Mouse (Mus musculus) bone marrow macrophage, adult 2 months (primary cell): ENCODE results near the gene Oog4. TPM values are rescaled to one million over a fixed set of nuclear protein-coding genes. Genes with fewer than 3 reads are reported as not detected.
"Not testable (repeated sequence)": the region's sequence is repeated elsewhere in the genome, so short reads cannot be mapped to it uniquely, and the experiment has no call there.

Experiments
- H3K27ac ChIP-seq: 2 replicates; pipeline ENCODE4 v1.5.1; 2012; ENCODE audit warnings: low read depth, low read length; ENCODE audit not compliant: insufficient read depth
- H3K4me1 ChIP-seq: 2 replicates; pipeline ENCODE4 v1.6.1; 2012; ENCODE audit warnings: low read length; ENCODE audit not compliant: control insufficient read depth, insufficient read depth
- H3K4me3 ChIP-seq: 2 replicates; pipeline ENCODE4 v1.5.1; 2012; ENCODE audit warnings: mild to moderate bottlenecking, low read length, moderate library complexity; ENCODE audit not compliant: insufficient read depth
- CTCF ChIP-seq: IDR thresholded peaks from 2 replicates; pipeline ENCODE4 v1.5.1; 2012; ENCODE audit warnings: low read depth, mild to moderate bottlenecking, low read length, moderate library complexity
- POLR2A ChIP-seq: IDR thresholded peaks from 2 replicates; pipeline ENCODE4 v1.6.1; 2012; ENCODE audit warnings: mild to moderate bottlenecking, low read depth, low read length, borderline replicate concordance
- polyA plus RNA-seq: library from polyadenylated mRNA; stranded (reverse); fragments of >200 nt; gene quantifications from 2 replicates; pipeline ENCODE4 v1.2.4, GENCODE M21; 2012; ENCODE audit not compliant: missing spikeins, insufficient read depth, insufficient read length

The Oog4 gene
- not detected in 2 replicates for polyA plus RNA-seq

- TF ChIP-seq CTCF (no peak), POLR2A (no peak)
- no peak within 1 kb of the TSS for H3K4me3 ChIP-seq
- H3K27ac ChIP-seq = no peak within 1 kb of the TSS
- no peaks in the 10 kb centered on the region for H3K4me1 ChIP-seq
These were observed at the start of gene Oog4 for GRCm38 (mm10) chr4:143450224-143450623. Gene Oog4, minus strand, starts transcription at chr4:143450324.

DNA sequence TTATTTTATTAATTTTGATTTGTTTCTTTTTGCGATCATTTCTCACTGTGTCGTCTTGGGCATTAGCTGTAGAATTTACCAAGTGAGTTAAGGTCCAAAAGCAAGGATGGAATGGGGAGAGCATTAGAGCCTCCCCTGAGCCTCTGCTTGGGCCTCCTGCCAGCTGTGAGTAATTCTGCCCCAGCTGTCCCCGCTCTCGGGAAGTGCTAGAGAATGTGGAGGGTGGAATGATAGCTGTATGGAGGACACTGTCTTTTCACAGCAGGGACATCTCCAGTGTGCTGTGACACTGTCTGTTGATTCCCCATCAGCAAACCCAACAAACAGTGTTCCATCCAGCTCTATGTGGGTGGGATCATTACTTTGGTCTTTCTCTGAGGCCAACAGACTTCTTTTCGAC lies 23.4 kb downstream of the Oog4 start:
- H3K27ac ChIP-seq, H3K4me3 ChIP-seq, H3K4me1 ChIP-seq: not testable (repeated sequence)

DNA sequence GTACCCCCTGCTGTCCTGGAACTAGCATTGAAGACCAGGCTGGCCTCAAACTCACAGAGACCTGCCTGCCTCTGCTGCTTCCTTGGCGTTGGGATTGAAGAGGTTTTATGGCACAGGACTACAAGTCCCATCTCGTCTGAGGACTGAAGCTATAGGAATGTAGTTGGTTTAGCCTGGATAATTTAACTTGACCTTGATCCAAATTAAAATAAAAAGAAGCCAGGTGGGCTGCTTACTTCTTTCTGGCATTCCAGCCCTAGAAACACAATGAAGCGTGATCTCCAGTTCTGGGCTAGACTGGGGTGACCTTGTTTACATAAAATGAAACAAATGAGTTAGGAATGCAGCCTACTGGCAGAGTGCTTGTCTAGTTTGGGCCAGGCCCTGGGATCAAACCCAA lies 36.0 kb downstream of the Oog4 start:
- H3K4me1 ChIP-seq = peaks cover 6% of the 10 kb centered on the region
- H3K4me3 ChIP-seq = no peak overlapping the region
- H3K27ac ChIP-seq = no peak overlapping the region
- no peak for TF ChIP-seq POLR2A
- TF ChIP-seq CTCF = no peak

DNA sequence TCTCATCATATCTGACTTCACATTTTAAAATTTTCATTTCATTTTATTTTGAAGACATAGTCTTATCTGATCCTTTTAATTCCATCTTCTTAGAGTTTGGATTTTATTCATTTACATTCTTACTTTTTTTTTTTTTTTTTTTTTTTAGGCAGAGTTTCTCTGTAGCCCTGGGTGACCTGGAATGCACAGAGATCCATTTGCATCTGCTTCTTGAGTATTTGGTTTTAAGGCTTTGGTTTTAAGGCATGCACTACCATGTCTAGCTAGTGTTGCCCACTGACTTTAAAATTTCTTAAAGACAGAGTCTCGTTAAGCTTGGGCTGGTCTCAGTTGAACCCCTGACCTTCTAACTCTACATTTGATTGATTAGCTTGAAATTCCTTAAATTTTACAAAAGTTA lies 36.5 kb downstream of the Oog4 start:
- Histone ChIP-seq H3K27ac (no peak overlapping the region), H3K4me1 (peaks cover 6% of the 10 kb centered on the region), H3K4me3 (no peak overlapping the region)
- TF ChIP-seq POLR2A = no peak
- no peak for TF ChIP-seq CTCF

DNA sequence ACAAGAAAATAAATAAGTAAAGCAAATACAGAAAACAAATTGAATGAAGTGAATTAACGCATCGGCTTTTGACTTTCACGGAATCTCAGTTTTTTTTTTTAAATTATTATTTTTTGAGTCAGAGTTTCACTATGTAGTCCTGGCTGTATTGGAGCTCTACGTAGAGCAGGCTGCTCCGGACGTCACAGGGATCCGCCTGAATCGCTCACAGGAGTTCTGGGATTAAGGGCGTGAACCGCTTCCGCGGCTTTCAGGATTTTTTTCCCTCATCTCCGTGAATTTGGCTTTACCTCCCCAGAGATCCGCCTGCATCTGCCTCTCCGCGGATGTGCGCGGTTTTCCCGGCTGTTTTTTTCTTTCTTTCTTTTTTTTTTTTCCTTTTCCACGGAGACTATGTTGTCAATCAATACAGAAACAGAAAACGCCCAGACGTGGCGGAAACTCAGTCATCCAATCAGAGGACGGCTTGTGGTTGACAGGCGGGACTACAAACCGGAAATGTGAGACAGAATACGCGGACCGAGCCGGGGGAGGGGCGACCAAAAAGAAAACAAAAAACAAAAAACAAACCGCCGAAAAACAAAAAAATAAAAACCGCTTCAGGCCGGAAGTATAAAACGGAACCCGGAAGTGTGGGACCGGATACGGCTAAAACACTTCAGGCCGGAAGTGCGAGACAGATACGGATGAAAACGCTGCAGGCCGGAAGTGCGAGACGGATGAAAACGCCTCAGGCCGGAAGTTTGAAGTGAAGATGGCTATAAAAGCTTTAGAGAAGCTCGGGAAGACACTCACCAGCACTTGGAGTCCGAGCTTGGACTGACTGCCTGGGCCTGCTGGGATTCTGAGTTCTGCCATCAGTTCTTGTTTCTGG lies 37.7 kb downstream of the Oog4 start, which contains the start of gene Pramef8:
TSS of gene Pramef8 (plus strand) at position 208 of the 874 bp plus-strand sequence.
- Histone ChIP-seq H3K4me1 (peaks cover 6% of the 10 kb centered on the region), H3K27ac (peak within 1 kb of the TSS; percentile 95), H3K4me3 (peak within 1 kb of the TSS; percentile 97)
- TF ChIP-seq CTCF = no peak
- no peak for TF ChIP-seq POLR2A

DNA sequence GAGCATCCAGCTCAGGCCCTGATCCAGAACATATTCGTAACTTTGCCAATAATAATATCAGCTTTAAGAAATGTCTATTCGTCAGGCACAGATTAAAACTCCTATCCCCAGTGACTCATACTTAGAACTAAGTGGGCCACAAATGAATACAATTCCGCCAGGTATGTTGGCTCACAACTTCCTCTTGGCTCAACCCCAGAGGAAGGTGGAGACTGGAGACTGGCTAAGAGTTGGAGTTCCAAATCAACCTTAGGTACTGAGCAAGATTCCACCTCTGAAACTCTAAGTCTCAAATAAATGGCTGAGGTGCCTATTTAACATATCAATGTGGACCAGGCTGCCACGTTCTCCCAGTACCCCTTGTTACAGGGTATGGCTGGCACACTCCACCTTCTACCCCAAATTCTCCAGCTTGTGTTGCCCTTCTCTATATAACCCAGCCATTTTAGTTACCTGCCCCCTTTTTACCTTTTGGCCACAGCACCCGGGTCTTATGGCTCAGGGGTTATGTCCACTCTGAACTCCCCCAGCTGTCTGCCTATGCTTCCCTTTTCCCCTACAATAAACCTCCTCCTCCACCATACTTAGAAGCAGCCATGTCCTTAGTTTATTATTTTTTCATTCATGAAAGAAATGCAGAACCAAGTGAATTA lies 38.4 kb downstream of the Oog4 start:
- H3K27ac ChIP-seq = no peak overlapping the region

DNA sequence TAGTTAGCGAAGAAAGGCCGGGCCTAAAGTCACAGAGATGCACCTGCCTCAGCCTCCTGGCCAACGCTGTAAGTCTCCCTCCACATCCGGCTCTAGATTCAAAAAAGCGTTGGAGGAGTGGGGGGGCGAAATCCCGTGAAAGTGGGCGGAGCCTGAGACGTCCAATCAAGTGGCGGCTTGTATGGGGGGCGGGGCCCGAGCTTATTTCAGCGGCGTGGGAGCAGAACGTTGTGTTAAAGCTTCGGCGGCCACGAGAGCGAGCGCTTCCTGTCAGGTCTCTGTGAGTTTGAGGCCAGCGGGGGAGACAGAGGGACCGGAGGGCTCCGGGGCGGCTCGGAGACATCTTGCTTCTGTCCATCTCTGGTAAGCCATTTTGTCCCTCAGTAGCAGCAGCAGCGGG lies 55.9 kb downstream of the Oog4 start, which contains the start of gene Pramel1:
TSS of gene Pramel1 (plus strand) at position 248 of the 400 bp plus-strand sequence.
- TF ChIP-seq POLR2A (no peak), CTCF (no peak)
- Histone ChIP-seq H3K27ac (no peak within 1 kb of the TSS), H3K4me3 (no peak within 1 kb of the TSS), H3K4me1 (no peaks in the 10 kb centered on the region)

More for the DNA sequence above, 38.4 kb downstream of the Oog4 start:
- Histone ChIP-seq H3K4me1 (peaks cover 6% of the 10 kb centered on the region), H3K4me3 (peak overlapping the region; percentile 97)
- TF ChIP-seq POLR2A = no peak
- TF ChIP-seq CTCF = no peak

GRCm38 (mm10) chr4:143388955-143389702 lies 61.0 kb downstream of the Oog4 start:
- Histone ChIP-seq H3K4me1 (no peaks in the 10 kb centered on the region), H3K27ac (no peak overlapping the region), H3K4me3 (peak overlapping the region; percentile 28)
- TF ChIP-seq CTCF (no peak), POLR2A (no peak)

Other genes with a start within 250 kb of the Oog4 start
- gene Prdm2, start 237.3 kb downstream of the Oog4 start, polyA plus RNA-seq = 25.1 and 25.9 TPM in 2 replicates
- 1.6 and 3.0 TPM in 2 replicates for gene Pdpn, start 150.8 kb downstream of the Oog4 start, polyA plus RNA-seq
- gene Lrrc38, start 100.6 kb downstream of the Oog4 start, polyA plus RNA-seq = not detected in 2 replicates
- not detected in 2 replicates for gene Pramel1, start 55.9 kb downstream of the Oog4 start, polyA plus RNA-seq
- gene Pramef8, start 37.9 kb downstream of the Oog4 start, polyA plus RNA-seq = 16.2 and 17.1 TPM in 2 replicates
- gene Gm13043, start 61.0 kb upstream of the Oog4 start, polyA plus RNA-seq = not detected in 2 replicates
- gene Gm13040, start 85.6 kb upstream of the Oog4 start, polyA plus RNA-seq = not detected in 2 replicates
- gene BC080695, start 101.4 kb upstream of the Oog4 start, polyA plus RNA-seq = not detected in 2 replicates
- not detected in 2 replicates for gene Gm13057, start 101.4 kb upstream of the Oog4 start, polyA plus RNA-seq
- gene Gm13083, start 164.7 kb upstream of the Oog4 start, polyA plus RNA-seq = not detected in 2 replicates
- gene Gm13088, start 206.9 kb upstream of the Oog4 start, polyA plus RNA-seq = not detected in 2 replicates